Mouse (Mus musculus): Measurements from ENCODE around the gene Panx3.

Gene Panx3

DNA sequence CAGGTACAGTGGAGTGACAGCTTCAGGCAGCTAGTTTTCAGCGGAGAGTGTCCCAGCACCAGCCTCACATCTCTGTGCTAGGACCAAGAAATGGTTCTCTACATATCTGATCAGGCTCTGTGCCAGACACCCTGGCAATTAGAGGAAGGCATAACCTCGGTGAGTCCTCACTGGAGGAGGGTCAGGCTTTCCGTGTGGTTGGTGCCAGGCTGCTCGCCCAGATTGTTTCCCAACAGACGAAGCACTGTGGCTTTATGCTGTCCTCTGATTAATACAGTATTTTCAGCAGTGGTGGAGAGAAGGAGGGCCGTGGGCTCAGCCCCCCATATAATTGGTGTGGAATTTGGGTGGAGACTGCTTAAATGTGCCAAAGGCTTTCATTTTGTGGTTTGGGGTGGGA, at the start of gene Panx3:
Panx3 (minus strand) TSS at position 121 of the 400 bp plus-strand sequence.
- in situ Hi-C loops (cut with MboI; ENCODE audit: low sequenced_read_pairs) = no loop called here

DNA sequence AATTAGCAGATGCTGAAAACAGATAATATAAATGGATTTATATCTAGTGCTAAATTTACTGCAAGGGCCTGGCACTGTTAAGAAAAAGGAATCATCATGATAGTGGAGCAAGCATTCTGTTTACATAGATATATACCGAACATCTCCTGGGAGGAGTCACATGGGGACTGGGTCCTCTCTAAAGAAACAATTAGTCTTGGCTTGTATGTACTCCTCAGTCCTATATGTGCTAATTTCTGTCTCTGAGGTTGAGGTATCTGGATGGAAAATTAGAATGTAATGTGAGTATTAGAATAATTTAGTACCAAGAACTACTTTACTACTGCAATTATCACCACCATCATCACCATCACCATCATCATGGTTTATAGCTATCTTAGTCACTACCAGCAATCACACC, 47.1 kb upstream of the Panx3 start, which contains the start of gene Olfr160:
Olfr160 (minus strand) TSS at position 101 of the 400 bp plus-strand sequence.
- in situ Hi-C loops (cut with MboI; ENCODE audit: low sequenced_read_pairs) = no loop called here

DNA sequence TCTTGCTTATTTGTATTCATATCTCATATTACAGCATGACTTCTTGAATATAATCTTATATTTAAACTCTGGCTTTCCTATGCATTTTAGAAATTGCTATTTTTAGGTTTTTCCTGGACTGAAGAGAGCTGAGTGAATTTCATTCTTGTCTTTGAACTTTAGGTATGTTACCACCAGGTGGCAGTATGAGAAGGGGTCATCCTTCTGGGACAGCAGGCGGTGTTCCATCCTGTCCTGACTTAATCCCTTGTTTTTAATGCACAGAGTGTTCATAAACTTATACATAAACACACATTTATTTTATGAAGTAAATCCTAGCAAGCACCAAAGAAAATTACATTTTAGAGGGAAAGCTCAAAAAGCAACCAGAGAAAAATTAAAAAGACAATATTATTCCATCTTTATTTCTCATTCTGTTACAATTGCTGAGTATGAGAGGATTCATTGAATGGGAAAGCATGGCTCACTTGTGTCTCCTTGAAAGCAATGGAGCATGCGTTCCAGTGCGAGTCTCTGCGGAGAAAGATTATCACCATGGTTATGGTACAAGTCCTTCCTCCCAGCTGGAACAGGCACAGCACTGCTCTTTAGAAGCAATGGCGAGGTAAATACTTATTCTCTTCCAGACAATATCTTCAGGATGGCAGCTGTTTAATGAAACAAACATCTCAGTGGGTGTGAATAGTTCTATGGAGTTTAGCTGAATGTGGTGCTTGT, 21.1 kb upstream of the Panx3 start:
- in situ Hi-C loops (cut with MboI; ENCODE audit: low sequenced_read_pairs) = loop anchor here (10.0 kb wide), 1 partner anchor 235 kb away; no protein-coding TSS in a partner anchor

DNA sequence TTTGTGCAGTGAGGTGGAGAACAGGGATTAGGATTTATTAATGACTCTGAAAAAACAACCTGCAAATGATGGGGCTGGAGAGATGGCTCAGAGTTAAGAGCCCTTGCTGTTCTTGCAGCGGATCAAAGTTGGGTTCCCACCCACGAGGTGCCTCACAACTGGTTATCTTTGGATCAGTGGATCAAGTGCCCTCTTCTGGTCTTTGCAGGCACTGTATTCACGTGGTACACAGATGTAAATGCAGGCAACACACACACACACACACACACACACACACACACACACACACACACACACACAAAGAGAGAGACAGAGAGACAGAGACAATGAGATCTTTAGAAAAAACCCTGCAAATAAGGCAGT, 18.9 kb upstream of the Panx3 start:
- in situ Hi-C loops (cut with MboI; ENCODE audit: low sequenced_read_pairs) = no loop called here

DNA sequence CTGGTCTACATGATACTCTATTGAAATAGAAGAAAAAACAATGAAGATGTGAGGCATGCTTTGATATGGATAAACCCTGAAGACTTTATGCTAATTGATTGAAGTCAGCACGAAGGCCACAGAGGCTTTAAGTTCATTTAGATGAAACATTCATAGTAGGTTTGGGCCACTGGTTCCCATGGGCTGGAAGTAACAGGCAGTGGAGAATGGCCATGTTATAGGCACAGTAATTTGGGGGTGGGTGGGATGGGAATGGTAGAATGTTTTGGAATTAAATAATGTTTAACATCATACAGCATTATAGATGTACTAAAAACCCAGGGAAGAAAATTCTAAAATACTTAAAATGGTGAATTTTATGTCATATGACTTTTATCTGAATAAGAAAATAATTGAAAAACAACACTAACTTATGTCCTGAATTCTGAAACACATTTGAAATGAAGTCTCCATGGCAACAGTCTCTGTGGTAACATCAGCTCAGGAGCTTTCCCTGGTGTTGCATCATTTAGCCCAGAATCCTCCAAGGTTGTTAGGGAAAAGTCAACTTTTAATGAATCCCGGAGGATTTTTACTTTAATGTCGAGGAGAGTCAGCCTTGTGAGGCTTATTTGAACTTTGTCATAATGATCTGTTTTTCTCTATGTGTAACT, 18.4 kb upstream of the Panx3 start:
- in situ Hi-C loops (cut with MboI; ENCODE audit: low sequenced_read_pairs) = no loop called here

DNA sequence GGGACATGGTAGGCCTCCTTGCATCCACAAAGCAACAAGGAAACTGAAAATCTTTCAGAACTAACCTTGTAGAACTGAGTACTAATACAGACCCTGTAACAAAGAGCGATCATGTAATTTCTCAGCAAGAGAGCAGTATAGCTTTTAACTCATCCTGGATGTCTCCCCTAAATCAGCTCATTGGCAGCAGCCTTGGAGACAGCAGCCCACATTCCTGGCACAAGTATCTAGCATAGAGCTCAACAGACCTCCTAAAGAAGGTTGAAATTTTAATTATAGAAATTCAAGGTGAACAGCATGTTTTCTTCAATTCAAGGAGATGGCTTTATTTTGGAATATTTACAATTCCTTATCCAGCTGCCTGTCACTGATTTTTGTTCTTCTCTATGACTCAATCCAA, 12.1 kb upstream of the Panx3 start:
- in situ Hi-C loops (cut with MboI; ENCODE audit: low sequenced_read_pairs) = no loop called here

DNA sequence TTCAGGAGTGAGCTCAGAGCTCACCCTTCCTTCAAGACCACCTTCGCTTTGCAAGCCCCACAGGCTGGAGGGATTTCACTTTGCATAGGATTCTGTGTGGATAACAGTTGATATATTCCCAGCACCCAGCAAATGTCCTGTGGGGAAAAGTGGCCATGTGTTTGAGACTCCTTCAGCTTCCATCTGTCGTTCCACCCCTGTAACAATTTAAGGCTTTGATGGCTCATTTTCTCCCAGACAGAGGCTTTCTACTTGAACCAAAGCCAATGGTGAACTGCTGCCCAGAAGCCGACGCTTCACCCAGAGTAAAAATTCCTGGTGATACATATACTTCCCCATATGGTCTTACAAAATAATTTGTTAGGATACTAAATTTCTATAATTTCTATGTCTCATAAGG, 6.3 kb upstream of the Panx3 start:
- in situ Hi-C loops (cut with MboI; ENCODE audit: low sequenced_read_pairs) = no loop called here

DNA sequence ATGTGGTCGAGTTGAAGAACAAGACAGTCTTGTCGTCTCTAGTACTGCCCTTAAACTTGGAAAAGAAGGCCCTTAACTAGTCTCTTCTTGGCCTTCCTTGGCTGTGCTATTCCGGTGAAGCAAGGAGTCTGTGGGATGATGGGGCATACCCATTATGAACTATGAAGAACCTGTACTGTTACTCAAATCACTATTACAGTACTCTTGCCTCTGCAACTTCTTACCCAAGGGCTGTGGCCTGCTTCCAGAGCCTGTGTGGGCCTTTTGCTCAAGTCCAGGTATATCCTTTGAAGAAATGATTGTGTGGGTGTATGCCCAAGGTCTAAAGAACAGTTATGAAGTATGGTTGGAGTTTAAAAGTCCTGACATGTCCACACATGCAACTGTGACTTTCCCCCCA, 1.2 kb upstream of the Panx3 start:
- in situ Hi-C loops (cut with MboI; ENCODE audit: low sequenced_read_pairs) = no loop called here

DNA sequence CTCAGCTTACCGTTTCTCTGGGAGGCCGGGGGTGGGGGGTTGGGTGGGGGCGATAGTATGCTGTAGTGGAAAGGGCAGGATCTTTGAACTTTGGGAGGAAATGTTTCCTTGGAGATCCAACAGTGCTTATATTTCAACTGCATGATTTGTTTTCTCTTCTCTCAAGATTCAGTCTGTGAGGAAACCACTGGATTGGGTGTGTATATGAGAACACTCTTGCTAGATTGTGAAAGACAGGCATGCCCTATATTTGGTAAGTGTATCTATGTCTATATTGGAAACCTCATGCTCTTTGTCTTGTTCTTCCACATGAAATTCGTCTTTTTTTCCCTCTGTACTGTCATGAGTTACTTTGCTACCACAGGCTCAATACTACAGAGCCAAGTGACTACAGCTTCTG, 643 bp upstream of the Panx3 start:
- in situ Hi-C loops (cut with MboI; ENCODE audit: low sequenced_read_pairs) = no loop called here

DNA sequence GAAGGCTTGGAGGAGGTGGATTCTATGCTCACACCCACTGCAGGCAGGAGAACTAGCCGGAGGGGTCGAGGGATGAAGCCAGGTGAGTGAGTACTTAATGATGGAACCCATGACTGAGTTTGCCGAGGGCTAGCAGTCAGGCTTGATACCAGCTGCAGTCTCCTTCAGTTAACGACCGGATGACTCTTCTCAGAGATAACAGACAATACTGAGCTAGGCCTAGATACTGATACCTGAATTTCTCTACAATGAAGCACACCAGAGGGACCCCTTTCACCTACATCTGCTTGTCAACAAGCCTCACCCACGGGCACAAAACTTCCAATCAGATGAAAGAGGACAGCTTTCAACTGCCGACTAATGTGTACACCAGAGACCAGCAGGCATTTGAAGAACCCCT, 3.0 kb downstream of the Panx3 start:
- in situ Hi-C loops (cut with MboI; ENCODE audit: low sequenced_read_pairs) = no loop called here

DNA sequence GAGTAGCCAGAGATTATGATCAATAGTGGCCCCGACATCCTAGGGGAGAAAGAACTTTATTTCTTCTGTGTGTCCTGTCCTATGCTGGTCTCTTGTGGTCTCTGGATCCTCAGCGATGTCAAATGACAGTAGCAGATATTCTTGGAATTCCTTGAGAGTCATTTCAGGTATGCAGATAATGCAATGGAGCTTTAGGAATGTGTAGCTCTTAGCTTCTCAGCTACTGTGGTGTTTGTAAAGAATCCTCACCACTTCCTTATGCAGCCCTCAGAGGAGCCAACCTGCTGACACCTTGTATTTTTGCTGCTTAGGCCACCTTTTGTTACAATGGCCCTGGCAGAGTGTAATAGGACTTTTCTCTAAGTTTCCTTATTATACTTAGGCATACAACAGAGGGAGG, 4.4 kb downstream of the Panx3 start:
- in situ Hi-C loops (cut with MboI; ENCODE audit: low sequenced_read_pairs) = no loop called here

DNA sequence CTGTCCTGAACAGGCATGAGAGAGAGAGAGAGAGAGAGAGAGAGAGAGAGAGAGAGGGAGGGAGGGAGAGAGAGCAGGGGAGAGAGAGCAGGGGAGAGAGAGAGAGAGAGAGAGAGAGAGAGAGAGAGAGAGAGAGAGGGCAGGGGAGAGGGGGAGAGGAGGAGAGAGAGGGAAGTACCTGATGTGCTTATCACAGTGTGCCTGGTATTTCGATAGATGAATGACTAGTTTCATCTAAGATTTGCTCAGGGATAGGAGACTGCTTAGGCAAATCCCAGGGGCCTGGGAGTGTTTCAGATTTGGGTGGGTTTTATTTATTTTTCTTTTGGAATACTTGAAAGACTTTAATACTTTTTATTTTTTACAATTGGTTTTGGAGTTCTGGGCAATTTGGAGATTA, 5.8 kb downstream of the Panx3 start:
- in situ Hi-C loops (cut with MboI; ENCODE audit: low sequenced_read_pairs) = no loop called here

DNA sequence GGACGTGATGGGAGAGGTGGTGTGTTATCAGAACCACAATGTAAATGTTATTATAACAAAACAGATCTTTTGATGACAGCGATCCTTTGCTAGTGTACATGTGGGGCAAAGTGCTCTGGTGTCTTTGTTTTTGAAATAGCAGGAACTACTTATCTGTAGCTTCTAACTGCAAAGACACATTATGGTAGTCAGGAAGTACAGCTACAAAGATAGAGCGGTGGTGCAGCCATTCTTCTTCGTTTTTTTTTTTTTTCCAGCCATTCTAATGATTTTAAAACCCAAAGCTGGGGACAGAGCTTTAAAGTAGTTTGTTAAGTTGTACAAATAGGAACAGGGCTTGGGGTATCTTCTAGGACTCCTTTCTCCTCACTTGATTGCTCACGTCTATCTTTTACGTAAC, 9.6 kb downstream of the Panx3 start:
- in situ Hi-C loops (cut with MboI; ENCODE audit: low sequenced_read_pairs) = no loop called here

DNA sequence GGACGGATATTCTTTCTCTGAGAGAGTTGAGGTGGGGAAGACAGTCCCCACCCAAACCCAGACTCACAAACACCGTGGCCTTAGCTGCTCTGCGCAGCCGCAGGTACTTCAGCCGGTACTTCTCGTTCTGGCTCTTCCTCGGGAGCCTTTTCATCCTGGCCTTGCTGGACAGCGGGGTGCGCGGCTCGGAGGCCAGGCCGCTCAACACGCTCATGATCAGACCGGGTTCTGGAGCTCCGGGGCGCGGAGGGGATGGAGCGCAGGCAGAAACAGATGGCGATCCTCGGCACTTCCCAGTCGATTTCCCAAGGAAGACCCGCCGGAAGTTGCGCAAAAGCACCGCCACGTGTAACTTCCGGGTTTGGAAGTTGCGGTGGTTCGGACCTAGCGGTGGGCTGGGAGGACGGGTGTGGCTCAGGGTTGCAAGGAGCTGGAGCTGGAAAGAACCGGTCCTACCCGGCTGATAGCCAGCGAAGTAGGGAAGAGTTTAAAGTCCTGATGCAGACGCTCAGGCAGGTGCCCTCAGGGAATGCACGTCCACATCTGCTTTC, 12.0 kb downstream of the Panx3 start, which contains the start of gene Tbrg1:
Tbrg1 (minus strand) TSS at position 382 of the 551 bp plus-strand sequence.
- in situ Hi-C loops (cut with MboI; ENCODE audit: low sequenced_read_pairs) = no loop called here

DNA sequence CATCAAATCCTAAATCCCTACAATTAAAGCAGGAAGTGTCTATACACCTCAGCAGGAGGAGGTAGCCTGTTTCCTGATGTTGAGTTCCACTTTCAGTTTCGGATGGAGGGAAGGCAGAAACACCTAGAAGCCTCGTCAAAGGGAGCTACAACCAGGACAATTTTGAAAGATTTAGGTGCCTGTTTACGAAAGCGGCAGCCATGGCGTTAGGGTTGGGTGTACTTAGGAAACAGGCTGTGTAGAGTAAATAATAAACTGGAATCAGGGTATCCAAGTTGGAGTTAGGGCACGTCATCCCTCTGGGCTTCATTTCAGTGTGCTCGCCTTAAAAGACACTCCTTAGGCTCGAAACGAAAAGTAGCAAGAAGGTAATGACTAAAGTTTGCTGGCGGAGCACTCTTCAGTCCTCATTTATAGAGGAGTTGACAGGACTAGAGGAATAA, 12.6 kb downstream of the Panx3 start:
- in situ Hi-C loops (cut with MboI; ENCODE audit: low sequenced_read_pairs) = no loop called here

DNA sequence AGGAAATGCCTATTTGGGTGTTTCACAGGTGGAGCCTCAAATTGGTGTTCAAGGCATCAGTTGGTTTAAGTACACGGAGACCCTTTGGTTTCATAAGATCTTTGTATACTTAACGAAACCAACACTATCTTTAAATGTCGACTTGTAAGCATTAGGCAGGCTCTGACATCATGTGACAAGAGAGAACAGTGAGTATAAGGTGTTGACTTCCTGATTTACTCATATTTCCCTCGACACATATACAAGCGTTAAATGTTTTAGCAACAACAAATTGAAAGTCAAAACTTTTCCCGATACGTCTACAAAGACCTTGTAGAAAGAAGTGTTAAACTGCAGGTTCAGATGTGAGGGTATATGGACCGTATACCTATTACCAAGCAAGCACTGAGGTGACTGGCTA, 13.1 kb downstream of the Panx3 start:
- in situ Hi-C loops (cut with MboI; ENCODE audit: low sequenced_read_pairs) = no loop called here

DNA sequence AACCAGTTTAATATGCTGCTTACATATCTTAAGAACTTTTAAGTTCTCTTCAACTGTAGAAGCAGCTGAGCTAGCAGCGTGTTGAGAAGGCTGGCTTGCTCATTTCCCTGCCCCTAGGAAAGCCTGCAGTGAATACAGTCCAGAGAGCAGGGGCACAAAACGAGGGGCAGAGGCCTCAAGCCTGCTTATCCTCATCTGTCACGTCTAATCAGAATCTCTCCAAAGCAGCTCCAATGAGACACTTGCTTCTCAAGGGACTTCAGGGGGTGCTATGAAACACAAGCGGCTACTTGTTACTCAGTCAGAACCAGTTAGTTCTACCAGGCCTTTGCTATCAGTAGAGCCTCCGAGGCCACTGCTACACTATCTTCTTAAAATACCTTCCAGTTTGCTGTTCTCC, 15.2 kb downstream of the Panx3 start:
- in situ Hi-C loops (cut with MboI; ENCODE audit: low sequenced_read_pairs) = no loop called here

DNA sequence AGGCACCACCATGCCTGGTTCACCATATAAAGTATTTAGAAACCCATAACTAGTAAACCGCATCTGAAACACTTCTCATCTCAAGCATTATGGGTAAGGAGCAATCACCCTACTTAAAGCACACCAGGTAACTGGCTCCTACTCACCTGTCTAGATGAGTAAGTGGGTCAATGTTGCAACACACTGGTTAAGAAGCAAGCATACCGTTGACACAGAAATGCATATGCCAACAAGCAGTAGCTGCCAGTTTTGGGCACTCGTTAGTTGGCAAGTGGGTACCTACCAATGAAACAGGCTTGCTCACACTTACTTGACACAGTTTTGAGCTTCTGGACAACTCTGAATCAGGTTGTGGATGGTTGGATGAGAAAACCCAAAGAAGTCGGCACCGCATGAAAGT, 18.4 kb downstream of the Panx3 start:
- in situ Hi-C loops (cut with MboI; ENCODE audit: low sequenced_read_pairs) = no loop called here

DNA sequence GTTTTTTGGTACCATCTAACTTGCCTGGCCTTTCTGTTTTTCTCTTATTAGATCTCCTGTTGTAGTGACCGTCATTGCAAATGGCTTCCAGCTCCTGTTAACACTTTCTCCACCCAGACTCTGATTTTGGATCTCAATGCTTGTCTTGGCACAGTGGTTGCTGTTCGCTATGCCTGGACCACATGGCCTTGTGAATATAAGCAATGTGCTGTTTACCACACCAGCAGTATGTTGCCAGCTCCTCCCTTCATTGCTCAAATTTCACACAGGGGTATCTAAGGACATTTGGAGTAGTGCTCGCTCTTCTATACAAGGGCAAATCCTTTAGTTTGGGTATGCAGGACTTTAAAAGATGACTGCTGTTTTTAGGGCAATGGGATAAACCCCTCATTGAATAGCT, 22.8 kb downstream of the Panx3 start:
- in situ Hi-C loops (cut with MboI; ENCODE audit: low sequenced_read_pairs) = no loop called here

DNA sequence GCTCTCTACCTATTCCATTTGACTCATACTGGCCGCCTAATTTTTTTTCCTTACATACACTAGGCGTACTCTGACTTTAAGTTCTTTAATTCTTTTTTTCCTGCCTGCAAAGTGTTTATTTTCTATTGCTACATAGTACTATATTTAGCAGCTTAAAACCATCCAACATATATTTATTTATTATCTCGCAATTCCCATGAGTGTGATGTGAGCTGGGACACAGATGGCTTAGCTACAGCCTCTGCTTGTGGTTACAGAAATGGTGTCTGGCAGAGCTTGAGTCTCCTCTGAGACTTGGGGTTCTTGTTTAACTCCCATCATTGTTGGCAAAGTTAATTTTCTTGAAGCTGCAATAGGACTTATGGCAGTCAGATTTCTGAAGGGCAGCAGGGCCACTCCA, 30.3 kb downstream of the Panx3 start:
- in situ Hi-C loops (cut with MboI; ENCODE audit: low sequenced_read_pairs) = no loop called here

DNA sequence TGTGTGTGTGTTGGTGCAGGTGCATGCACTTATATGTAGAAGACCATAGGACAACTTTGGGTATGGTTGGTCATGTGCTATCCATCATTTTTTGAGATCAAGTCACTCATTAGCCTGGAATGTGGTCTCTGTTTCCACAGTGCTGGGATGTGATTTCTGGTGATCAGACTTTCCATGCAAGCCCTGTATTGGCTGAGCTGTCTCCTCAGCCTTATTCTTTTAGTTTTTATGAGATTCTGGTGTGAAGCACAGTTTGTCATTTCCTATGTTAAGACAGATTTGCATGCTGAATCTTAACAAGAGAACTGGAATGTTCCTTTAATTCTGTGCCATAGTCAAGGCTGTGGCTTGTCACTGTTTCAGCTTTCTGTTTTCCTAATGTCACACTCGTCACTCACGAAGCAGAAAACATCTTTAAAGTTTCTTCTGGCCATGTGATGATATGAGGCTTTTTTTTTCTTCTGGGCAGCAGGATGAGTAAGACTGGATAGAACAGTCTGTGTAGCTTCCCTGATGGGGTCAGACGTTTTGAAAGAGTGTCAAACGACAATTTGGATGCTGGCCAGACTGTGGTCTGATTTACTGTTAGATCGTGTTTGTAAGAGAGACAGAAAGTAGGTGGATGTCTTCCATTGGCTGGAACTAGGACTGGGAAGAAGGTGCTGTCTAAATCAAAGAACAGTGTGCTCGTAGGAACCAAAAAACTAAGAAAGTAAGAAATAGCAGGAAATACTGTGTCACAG, 32.1 kb downstream of the Panx3 start:
- in situ Hi-C loops (cut with MboI; ENCODE audit: low sequenced_read_pairs) = no loop called here

DNA sequence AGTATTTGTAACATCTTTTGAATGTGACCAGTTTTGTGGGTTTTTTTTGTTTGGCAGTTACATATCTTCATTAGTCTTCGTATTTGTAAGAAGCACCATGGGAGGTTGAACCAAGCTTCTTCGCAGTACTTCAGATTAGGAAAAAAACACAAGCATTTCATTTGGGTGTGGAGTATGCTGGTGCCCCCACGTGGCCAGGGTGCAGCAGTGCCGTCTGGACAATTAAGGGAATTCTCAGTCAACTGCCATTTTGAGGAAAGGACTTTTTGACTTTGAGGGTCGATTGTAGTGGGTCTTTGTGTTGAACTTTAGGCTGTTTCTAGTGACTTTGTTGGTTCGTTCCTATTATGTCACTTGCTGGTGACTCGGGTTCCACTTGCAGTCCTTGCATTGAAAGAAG, 32.7 kb downstream of the Panx3 start:
- in situ Hi-C loops (cut with MboI; ENCODE audit: low sequenced_read_pairs) = no loop called here
